Mouse (Mus musculus) heart, embryonic 11.5 days (tissue): ENCODE measurements around the gene Gm2016. TPM values are rescaled to one million over a fixed set of nuclear protein-coding genes. Genes with fewer than 3 reads are reported as not detected.
"Not testable (repeated sequence)": the region's sequence is repeated elsewhere in the genome, so short reads cannot be mapped to it uniquely, and the experiment has no call there.

Experiments
- ATAC-seq: fragments of 200-750 bp; cut with Nextera tagmentation; replicated peaks from 2 replicates; pipeline ENCODE4 v1.8.0; 2017; ENCODE audit warnings: moderate library complexity; ENCODE audit not compliant: insufficient number of reproducible peaks, low FRiP score, low TSS enrichment
- H3K27ac ChIP-seq: fragments of 300-500 bp; sonication (generic); 2 replicates; pipeline ENCODE4 v1.5.1; 2014; ENCODE audit warnings: mild to moderate bottlenecking, low read depth, low read length
- H3K27me3 ChIP-seq: fragments of 300-500 bp; sonication (generic); 2 replicates; pipeline ENCODE4 v1.6.1; 2014; ENCODE audit warnings: mild to moderate bottlenecking, low read length, mixed read lengths; ENCODE audit not compliant: control insufficient read depth, insufficient read depth
- H3K36me3 ChIP-seq: fragments of 300-500 bp; sonication (generic); 2 replicates; pipeline ENCODE4 v1.6.1; 2014; ENCODE audit warnings: mild to moderate bottlenecking, low read length, moderate library complexity, mixed read lengths; ENCODE audit not compliant: control insufficient read depth, insufficient read depth
- H3K4me1 ChIP-seq: fragments of 300-500 bp; sonication (generic); 2 replicates; pipeline ENCODE4 v1.6.1; 2014; ENCODE audit warnings: low read length; ENCODE audit not compliant: control insufficient read depth, insufficient read depth
- H3K4me2 ChIP-seq: fragments of 300-500 bp; sonication (generic); 2 replicates; pipeline ENCODE4 v1.6.1; 2014; ENCODE audit warnings: mild to moderate bottlenecking, moderate library complexity
- H3K4me3 ChIP-seq: fragments of 300-500 bp; sonication (generic); 2 replicates; pipeline ENCODE4 v1.5.1; 2014; ENCODE audit warnings: low read depth, low read length
- H3K9ac ChIP-seq: fragments of 300-500 bp; sonication (generic); 2 replicates; pipeline ENCODE4 v1.6.1; 2014; ENCODE audit warnings: mild to moderate bottlenecking, low read depth, low read length, moderate library complexity
- H3K9me3 ChIP-seq: fragments of 300-500 bp; sonication (generic); replicated peaks from 2 replicates; pipeline ENCODE4 v1.6.1; 2016; ENCODE audit warnings: low read length; ENCODE audit not compliant: control insufficient read depth
- WGBS: fragments of 180-500 bp; shearing (Covaris S2); extraction: QIAGEN DNeasy Blood & Tissue Kit; methylation state at CpG from one replicate; pipeline ENCODE4 v1.1.7; 2014; ENCODE audit not compliant: insufficient replicate concordance; 5-methylcytosine and 5-hydroxymethylcytosine counted together
- polyA plus RNA-seq: library from polyadenylated mRNA; unstranded; fragments of >200 nt; fragmentation: Nextera tagmentation; extraction: Ambion mirVana; gene quantifications from 2 replicates; pipeline ENCODE4 v1.2.1, GENCODE M21; 2014

Gm2016 gene
- polyA plus RNA-seq, 1 experiment from 2014 or later = not detected

DNA sequence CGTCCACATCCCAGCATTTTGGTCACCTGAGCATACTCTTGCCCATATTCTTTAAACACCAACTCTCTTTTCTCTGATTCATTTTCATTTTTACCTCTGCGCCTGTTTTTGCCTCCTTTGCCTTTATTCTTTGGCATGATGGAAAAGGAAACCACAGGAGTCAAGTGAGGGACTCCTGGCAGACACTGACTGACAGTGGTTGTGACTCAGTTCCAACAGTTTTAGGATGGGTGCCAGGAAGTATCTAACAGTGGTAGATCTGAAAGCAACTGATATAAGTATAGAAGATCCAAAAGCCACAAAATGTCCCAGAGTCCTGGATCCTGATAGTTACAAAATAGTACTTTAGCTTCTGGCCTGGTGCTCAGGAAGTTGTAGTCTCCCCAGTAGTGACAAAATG lies 45.8 kb downstream of the Gm2016 start, which contains the start of gene Gm2035:
Gene Gm2035, minus strand, starts transcription at position 137 of the 400 bp plus-strand sequence.
- H3K4me2 ChIP-seq, ATAC-seq, H3K4me3 ChIP-seq, H3K4me1 ChIP-seq, H3K27me3 ChIP-seq, H3K9ac ChIP-seq, H3K9me3 ChIP-seq, H3K27ac ChIP-seq, H3K36me3 ChIP-seq: not testable (repeated sequence)
- 71% methylated on average over 2 of the region's 2 CpGs for WGBS

Other genes with a start within 250 kb of the Gm2016 start
- not detected in 2 replicates for gene Gm16381, start 229.5 kb upstream of the Gm2016 start, polyA plus RNA-seq
- gene Gm21319, start 98.3 kb upstream of the Gm2016 start, polyA plus RNA-seq = not detected in 2 replicates
- not detected in 2 replicates for gene Gm21936, start 78.6 kb upstream of the Gm2016 start, polyA plus RNA-seq
- gene BB287469, start 57.5 kb upstream of the Gm2016 start, polyA plus RNA-seq = not detected in 2 replicates
- not detected in 2 replicates for gene Gm2001, start 31.7 kb upstream of the Gm2016 start, polyA plus RNA-seq
- not detected in 2 replicates for gene Gm2022, start 21.3 kb downstream of the Gm2016 start, polyA plus RNA-seq
- gene Gm2035, start 45.8 kb downstream of the Gm2016 start, polyA plus RNA-seq = not detected in 2 replicates
- not detected in 2 replicates for gene Gm2042, start 80.0 kb downstream of the Gm2016 start, polyA plus RNA-seq
- not detected in 2 replicates for gene Gm2075, start 137.8 kb downstream of the Gm2016 start, polyA plus RNA-seq
- not detected in 2 replicates for gene Gm6803, start 144.7 kb downstream of the Gm2016 start, polyA plus RNA-seq
- not detected in 2 replicates for gene Gm2056, start 152.9 kb downstream of the Gm2016 start, polyA plus RNA-seq
- gene Gm16368, start 209.6 kb downstream of the Gm2016 start, polyA plus RNA-seq = not detected in 2 replicates